Mouse (Mus musculus): ENCODE data around the gene Erp44. TPM values are rescaled to one million over a fixed set of nuclear protein-coding genes. Genes with fewer than 3 reads are reported as not detected.

Erp44 gene
- total and polyA plus RNA-seq, 3 experiments = 31.1 to 31.6 TPM; not detected in 1

DNA sequence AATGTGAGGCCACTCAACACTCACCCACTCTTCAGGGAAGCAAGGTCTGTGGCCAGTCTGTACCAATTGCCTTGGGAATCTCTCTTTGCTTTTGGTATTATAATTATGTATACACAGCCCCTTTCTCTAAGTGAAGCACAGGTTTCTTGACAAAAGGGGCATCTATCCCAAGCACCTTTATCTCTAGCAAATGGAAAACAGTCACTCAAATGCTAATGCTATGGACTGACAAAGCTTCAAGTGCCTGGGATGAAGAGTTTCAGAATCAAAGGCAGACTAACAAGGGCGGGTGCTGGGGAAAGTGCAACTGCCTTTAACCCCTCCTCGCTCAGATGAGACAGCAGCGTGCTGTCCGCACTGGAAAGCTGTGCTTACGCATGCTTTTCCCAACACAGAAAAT, 7.5 kb downstream of the Erp44 start:
- Histone ChIP-seq H3K4me3 (ENCODE audit: control insufficient read depth in 1 of 2, insufficient read depth in 1 of 2, low read depth in 2 of 2, low read length in 2 of 2) (no peak overlapping the region), H3K27me3 (ENCODE audit: control insufficient read depth in 1 of 2, insufficient read depth in 2 of 2, low read length in 2 of 2) (no peaks in the 10 kb centered on the region), H3K79me2 (ENCODE audit: control insufficient read depth, insufficient read depth, low read length, poor library complexity) (peaks cover 43% of the 10 kb centered on the region), H3K36me3 (ENCODE audit: control insufficient read depth in 1 of 2, insufficient read depth in 2 of 2, low read length in 2 of 2) (peaks cover 0 to 18% of the 10 kb centered on the region in 2 experiments; a peak in 3 of 4 replicates), H3K27ac (ENCODE audit: control insufficient read depth, low read depth, low read length) (no peak overlapping the region), H3K4me1 (ENCODE audit: control insufficient read depth in 1 of 2, insufficient read depth in 2 of 2, low read length in 2 of 2) (peaks cover 7 to 14% of the 10 kb centered on the region in 2 experiments; a peak in 3 of 4 replicates), H3K9ac (ENCODE audit: control insufficient read depth, low read depth, low read length, poor library complexity, severe bottlenecking) (no peak overlapping the region), H3K9me3 (replicated peaks; ENCODE audit: insufficient read depth, low read length) (no peaks in the 10 kb centered on the region)
- no peak for DNase-seq (ENCODE audit: low read depth, low spot score)
- TF ChIP-seq POLR2AphosphoS5 (IDR thresholded peaks at IDR 0.05; ENCODE audit: borderline replicate concordance, low read depth, low read length) = no peak
- TF ChIP-seq POLR2AphosphoS2 (IDR thresholded peaks at IDR 0.05; ENCODE audit: low read length) = no peak
- TF ChIP-seq USF1 (IDR thresholded peaks at IDR 0.05; ENCODE audit: low read depth, low read length) = no peak
- no peak for TF ChIP-seq MYB (IDR thresholded peaks at IDR 0.05; ENCODE audit: low read depth, low read length)

DNA sequence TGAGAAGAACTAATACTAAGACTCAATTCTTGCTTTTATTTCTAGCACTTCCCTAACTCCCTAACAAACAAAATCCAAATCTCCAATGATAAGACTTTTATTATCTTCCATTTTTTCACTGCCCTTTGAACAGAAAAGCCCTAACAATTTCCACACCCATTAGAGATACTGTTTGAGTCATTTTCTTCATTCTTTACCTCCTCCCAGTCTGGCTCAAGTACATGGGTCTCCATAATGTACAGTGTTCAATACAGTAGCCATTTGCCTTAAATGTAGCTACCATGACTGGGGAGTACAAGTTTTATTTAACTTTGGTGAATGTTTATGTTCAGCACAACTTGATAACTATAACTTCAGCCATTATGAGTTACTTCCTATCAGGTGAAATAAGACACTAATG, 8.8 kb downstream of the Erp44 start:
- Histone ChIP-seq H3K4me3 (ENCODE audit: control insufficient read depth in 1 of 2, insufficient read depth in 1 of 2, low read depth in 2 of 2, low read length in 2 of 2) (no peak overlapping the region), H3K27me3 (ENCODE audit: control insufficient read depth in 1 of 2, insufficient read depth in 2 of 2, low read length in 2 of 2) (no peaks in the 10 kb centered on the region), H3K9ac (ENCODE audit: control insufficient read depth, low read depth, low read length, poor library complexity, severe bottlenecking) (no peak overlapping the region), H3K79me2 (ENCODE audit: control insufficient read depth, insufficient read depth, low read length, poor library complexity) (peaks cover 42% of the 10 kb centered on the region), H3K27ac (ENCODE audit: control insufficient read depth, low read depth, low read length) (no peak overlapping the region), H3K9me3 (replicated peaks; ENCODE audit: insufficient read depth, low read length) (no peaks in the 10 kb centered on the region), H3K36me3 (ENCODE audit: control insufficient read depth in 1 of 2, insufficient read depth in 2 of 2, low read length in 2 of 2) (peaks cover 0 to 20% of the 10 kb centered on the region in 2 experiments; a peak in 3 of 4 replicates), H3K4me1 (ENCODE audit: control insufficient read depth in 1 of 2, insufficient read depth in 2 of 2, low read length in 2 of 2) (peaks cover 7 to 17% of the 10 kb centered on the region in 2 experiments; a peak in 3 of 4 replicates)
- DNase-seq (ENCODE audit: low read depth, low spot score) = no peak
- TF ChIP-seq MAFK (IDR thresholded peaks at IDR 0.05; ENCODE audit: borderline replicate concordance, low read depth, low read length) = no peak
- no peak for TF ChIP-seq NRF1 (IDR thresholded peaks at IDR 0.05; ENCODE audit: insufficient read depth, low read depth, low read length, poor library complexity, severe bottlenecking)
- TF ChIP-seq SIN3A (IDR thresholded peaks at IDR 0.05; ENCODE audit: low read length) = no peak
- no peak for TF ChIP-seq ZNF384 (IDR thresholded peaks at IDR 0.05; ENCODE audit: low read depth, low read length)
- no peak for TF ChIP-seq USF1 (IDR thresholded peaks at IDR 0.05; ENCODE audit: low read depth, low read length)
- no peak for TF ChIP-seq MAX (IDR thresholded peaks at IDR 0.05; ENCODE audit: low read length)
- TF ChIP-seq CHD2 (IDR thresholded peaks at IDR 0.05; ENCODE audit: low read length) = no peak
- TF ChIP-seq JUND (IDR thresholded peaks at IDR 0.05; ENCODE audit: low read depth, low read length) = no peak
- no peak for TF ChIP-seq ZKSCAN1 (IDR thresholded peaks at IDR 0.05; ENCODE audit: low read depth, low read length)

DNA sequence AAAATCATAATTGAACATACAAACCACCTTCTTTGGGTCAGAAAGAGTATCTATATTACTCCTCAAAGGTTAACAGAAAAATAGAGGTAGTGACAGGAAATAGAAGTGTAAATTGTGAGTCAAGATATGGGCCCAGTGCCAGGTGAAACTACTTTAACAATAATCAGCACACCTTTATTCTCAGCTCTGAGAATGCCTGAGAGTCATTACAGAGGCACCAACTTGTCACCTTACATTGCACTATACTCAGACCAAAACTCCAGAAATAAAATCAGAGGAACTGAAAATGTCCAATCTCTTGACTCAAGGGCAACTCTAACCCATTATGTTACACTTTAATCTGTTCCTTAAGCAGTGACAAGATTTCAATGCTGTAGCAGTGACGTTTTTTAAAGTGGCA, 11.2 kb downstream of the Erp44 start:
- H3K79me2 ChIP-seq (ENCODE audit: control insufficient read depth, insufficient read depth, low read length, poor library complexity) = peaks cover 34% of the 10 kb centered on the region
- no peak overlapping the region for H3K4me3 ChIP-seq (ENCODE audit: control insufficient read depth in 1 of 2, insufficient read depth in 1 of 2, low read depth in 2 of 2, low read length in 2 of 2)
- no peak overlapping the region for H3K9ac ChIP-seq (ENCODE audit: control insufficient read depth, low read depth, low read length, poor library complexity, severe bottlenecking)
- H3K4me1 ChIP-seq (ENCODE audit: control insufficient read depth in 1 of 2, insufficient read depth in 2 of 2, low read length in 2 of 2) = peaks cover 4 to 18% of the 10 kb centered on the region in 2 experiments; a peak in 3 of 4 replicates
- no peak overlapping the region for H3K27ac ChIP-seq (ENCODE audit: control insufficient read depth, low read depth, low read length)
- no peaks in the 10 kb centered on the region for H3K27me3 ChIP-seq (ENCODE audit: control insufficient read depth in 1 of 2, insufficient read depth in 2 of 2, low read length in 2 of 2)
- H3K36me3 ChIP-seq (ENCODE audit: control insufficient read depth in 1 of 2, insufficient read depth in 2 of 2, low read length in 2 of 2) = peaks cover 0 to 18% of the 10 kb centered on the region in 2 experiments; a peak in 3 of 4 replicates
- no peaks in the 10 kb centered on the region for H3K9me3 ChIP-seq (replicated peaks; ENCODE audit: insufficient read depth, low read length)
- no peak for TF ChIP-seq GATA1 (IDR thresholded peaks at IDR 0.05; ENCODE audit: low read depth, low read length)
- DNase-seq (ENCODE audit: low read depth, low spot score) = no peak

All from MEL (cell line).